Mouse (Mus musculus): Measurements from ENCODE around the gene Ckm.

Gene Ckm

DNA sequence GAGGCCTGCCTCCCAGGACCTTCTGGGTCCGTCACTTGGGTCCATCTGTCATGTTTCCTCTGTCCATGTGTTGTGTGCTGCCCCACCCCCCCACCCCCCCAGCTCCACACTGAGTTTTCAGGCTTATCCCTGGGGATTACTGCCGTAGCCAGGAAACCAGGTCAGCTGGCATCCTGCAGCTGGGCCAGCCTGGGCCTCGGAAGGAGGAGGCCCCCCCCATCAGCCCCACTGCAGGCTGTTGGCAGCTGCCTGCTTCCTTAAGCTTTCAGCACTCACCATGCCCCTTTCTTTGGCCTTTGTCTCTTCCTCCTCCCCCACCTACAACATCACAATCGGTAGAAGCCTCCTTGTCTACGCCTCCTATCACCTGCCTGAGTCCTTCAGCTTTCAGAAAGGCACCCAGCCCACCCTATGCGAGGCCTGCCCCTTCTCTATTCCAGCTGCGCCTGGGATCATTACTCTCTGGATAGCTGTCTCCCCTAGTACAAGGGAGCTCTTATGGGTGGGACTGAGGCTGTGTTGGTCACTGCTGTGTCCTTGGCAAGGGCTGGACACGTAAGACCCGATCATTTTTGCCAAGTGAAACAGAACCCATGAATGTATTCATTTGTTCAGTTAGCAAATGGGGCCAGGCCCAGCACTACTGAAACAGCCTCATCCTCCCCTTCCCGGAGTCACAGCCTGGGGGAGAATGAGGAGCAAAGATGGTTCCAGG is 15.7 kb upstream of the Ckm start:
- DNase-seq (ENCODE audit: low spot score in 2 of 2): peak in 1 of 2 experiments; percentile 37

DNA sequence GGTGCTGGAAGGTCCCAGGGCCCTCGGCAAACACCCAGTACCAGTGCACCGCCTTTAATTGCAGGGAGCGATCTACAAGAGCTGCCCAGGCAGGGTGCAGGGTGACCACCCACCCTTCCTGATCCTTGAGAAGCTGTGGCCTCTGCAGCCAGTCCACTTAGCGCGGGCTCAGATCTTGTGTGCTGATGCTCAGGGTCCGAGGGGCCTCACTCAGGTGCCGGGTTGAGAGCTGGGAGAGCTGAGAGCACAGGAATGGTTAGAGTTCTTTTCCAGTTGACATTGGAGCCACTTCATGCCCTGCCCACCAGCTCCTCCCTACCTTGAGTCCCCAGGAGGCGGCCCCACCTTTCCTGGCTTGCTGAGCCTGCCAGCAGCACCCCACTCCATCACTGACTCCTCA is 10.1 kb upstream of the Ckm start:
- no peak for DNase-seq (ENCODE audit: low spot score in 2 of 2)

DNA sequence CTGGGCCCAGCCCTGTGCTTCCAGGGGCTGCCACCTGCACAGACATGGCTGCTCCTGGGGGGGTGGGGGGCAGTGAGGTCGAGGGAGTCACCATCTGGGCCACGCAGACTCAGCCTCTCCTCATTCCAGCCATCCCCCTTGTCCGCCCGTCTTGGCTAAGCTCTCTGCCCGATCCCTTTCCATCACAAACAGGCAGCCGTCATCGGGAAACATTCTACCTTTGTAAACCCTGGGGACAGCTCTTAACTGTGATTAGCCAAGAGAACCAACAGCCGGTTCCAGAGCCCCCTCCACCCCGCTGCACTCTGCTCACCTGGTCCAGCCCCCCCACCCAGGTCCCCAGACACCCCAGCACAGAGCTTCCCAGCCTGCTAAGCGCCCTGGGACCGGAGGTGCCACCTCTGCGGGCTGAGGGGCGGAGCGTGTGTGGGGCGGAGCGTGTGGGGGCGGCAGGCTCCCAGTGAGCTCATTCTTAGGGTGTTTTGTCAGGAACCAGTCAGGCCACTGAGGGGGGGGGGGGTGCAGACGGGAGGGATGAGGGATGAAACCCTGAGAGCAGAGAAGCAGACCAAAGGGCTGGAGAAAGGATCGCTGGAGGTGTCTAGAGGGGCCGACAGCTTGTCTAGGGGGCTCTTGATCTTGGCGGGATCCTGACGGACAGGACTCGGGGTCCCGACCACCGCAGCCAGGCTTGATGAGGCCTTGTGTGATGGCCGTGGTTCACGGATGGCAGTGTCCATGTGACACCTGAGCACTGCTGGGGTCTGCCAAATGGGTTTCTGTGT is 4.9 kb upstream of the Ckm start:
- DNase-seq (ENCODE audit: low spot score in 2 of 2): no peak

DNA sequence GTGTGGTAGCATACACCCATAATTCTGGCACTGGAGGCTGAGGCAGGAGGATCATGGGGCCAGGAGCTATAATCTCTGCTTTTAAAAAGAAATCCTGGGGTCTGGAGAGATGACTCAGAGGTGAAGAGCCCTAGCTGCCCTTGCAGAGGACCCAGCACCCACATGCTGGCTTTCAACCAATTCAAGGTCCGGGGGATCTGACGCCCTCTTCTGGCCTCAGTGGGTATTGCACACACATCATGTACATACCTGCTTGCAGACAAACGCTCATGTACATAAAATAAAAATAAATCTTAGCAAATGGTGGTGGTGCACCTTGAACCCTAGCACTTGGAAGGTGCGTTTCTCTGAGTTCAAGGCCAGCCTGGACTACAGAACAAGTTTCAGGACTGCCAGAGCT is 3.6 kb upstream of the Ckm start:
- no peak for DNase-seq (ENCODE audit: low spot score in 2 of 2)

DNA sequence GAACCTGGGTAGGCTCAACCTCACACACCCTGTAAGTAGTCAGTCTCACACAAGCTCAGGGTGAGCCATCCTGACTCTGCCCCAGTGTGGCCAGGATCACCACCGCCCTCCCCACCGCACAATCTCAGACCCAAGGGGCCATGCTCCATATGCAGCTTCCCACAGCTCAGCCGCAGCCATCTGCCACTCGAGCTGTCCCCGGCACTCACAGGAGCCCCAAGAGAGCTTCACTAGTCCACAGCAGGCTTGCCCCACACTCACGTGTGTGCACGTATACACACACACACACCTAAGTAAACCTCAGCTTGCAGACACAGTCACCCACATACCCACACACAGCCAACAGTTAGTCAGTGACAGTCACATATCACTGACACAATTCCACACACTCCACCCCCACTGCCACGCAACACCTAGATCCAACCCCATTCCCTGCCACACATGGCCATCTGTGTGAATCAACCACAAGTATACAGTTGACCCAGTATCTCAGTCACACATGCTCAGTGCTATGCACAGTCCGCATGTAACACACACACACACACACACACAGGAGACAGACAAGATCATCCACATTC is 2.0 kb upstream of the Ckm start:
- no peak for DNase-seq (ENCODE audit: low spot score in 2 of 2)

DNA sequence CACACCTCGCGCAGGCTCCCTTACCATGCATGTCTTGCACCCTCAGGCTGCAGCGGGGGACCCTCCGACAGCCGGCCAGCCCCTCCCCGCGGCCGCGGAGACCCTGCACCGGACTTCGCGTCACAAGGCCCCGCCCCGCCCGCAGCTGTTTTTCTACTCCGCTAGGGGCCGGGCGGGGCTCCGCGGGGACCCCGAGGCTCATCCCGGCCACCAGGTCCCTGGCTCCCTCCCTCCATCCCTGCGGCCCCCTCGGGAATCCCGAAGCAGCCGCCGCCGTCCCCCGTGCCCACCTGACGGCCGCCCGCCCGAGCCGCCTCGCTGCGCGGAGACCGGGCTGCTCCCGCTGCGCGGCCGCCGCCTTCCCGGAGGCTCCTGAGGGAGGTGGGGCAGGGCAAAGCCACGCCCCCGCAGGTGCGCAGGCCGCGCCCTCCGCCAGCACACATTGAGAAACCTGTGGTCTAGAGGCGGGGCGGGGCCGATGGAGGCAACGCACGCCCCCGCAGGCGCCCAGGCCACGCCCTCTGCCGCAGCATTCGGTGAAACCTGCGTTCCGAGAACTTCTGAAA is 762 bp upstream of the Ckm start, which contains the start of gene Klc3:
Gene Klc3 (minus strand): TSS at position 374 of the 566 bp plus-strand sequence.
- peak in 1 of 2 experiments; percentile 28 for DNase-seq (ENCODE audit: low spot score in 2 of 2)

DNA sequence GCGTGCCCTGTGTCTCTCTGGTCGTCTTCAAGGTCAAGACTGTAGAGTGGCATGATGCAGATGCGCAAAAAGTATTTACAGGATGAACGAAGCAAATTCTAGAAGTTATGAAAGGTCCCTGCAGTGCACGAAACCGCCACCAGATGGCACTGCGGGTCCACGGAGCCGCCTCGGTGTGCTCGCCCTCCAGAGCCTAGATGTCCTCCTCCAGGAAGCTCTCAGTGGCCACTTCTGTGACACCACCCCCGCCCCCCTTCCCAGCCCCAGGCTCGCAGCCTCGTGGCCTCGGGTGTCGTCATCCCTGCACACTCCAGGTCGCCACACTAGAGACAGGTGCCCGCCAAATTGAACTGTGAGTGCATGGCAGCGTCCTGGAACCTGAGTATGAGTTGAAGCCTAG is 841 bp downstream of the Ckm start:
- peak; percentile 86 for DNase-seq (ENCODE audit: low spot score in 2 of 2)

- no peak for DNase-seq (ENCODE audit: low spot score in 2 of 2)
Observed at GRCm38 (mm10) chr7:19409753-19410152, 5.2 kb downstream of the Ckm start.

DNA sequence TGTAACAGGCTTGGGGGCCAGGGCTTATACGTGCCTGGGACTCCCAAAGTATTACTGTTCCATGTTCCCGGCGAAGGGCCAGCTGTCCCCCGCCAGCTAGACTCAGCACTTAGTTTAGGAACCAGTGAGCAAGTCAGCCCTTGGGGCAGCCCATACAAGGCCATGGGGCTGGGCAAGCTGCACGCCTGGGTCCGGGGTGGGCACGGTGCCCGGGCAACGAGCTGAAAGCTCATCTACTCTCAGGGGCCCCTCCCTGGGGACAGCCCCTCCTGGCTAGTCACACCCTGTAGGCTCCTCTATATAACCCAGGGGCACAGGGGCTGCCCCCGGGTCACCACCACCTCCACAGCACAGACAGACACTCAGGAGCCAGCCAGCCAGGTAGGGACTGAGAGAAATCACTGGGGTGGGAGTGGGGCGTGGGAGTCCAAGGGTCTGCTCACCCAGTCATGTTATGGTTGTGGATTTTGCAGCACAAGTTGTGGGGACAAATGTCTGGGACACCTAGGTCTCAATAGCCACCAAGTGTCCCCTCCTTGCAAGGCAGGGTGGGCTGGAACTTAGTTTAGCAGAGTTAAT is 6.3 kb downstream of the Ckm start:
- no peak for DNase-seq (ENCODE audit: low spot score in 2 of 2)

DNA sequence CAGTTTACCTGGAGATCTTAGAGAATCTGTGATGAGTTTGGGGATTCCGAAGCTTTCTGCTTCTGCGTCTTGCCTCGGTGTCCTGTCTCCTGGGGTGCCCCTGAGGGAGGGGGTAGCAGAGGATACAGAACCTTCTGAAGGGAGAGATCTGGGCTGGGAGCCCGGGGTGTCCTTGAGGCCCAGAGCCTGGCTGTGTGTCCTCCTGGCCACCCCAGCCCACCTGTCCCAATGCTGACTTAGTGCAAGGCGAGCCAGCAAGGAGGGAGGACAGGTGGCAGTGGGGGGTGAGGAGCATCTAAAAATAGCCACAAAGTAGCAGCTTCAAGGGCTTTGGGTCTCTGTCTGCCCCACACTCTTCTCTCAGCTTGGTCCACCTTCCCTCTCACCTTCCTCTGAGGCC is 7.2 kb downstream of the Ckm start:
- no peak for DNase-seq (ENCODE audit: low spot score in 2 of 2)

DNA sequence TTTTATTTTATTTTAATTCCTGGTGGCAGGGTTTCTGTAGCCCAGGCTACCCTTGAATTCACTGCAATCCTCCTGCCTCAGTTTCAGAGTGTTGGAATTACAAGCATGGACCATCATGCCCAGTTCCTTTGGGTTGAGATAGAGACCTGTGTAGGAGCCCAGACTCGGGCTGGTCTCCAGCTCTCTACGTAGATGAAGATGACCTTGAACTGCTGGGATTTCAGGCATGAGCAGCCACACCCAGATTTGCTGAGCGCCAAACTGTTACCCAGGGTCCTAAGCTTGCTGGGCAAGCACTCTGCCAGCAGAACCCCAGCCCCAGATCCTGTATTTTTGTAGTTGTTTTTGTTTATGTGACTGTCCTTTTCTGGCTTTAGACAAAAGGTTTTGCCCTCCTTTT is 8.9 kb downstream of the Ckm start:
- DNase-seq (ENCODE audit: low spot score in 2 of 2): no peak

GRCm38 (mm10) chr7:19416590-19416989 is 12.0 kb downstream of the Ckm start:
- DNase-seq (ENCODE audit: low spot score in 2 of 2): no peak

- DNase-seq (ENCODE audit: low spot score in 2 of 2): no peak
Observed at GRCm38 (mm10) chr7:19420121-19420520, 15.5 kb downstream of the Ckm start.

- peak; percentile 88 to 89 for DNase-seq (ENCODE audit: low spot score in 2 of 2)
Observed at GRCm38 (mm10) chr7:19420821-19421636, 16.5 kb downstream of the Ckm start.

GRCm38 (mm10) chr7:19423083-19423482 is 18.5 kb downstream of the Ckm start:
- DNase-seq (ENCODE audit: low spot score in 2 of 2): no peak

DNA sequence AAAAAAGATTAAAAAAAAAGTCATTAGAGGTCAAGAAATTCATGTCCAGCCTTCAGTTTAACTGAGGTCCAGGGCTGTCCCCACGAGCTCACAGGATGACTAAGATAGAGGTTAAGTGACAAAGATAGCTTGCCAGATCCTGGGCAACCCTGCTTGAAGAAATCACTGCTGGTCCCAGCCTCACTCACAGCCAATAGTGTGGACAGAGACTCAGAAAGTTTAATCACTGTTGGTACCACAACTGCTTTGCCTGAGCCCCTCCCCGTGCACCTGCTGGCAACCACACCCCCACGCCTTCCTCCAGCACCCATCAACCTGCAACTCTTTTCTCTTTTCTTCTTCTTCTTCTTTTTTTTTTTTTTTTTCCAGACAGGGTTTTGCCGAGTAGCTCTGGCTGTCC is 19.5 kb downstream of the Ckm start:
- no peak for DNase-seq (ENCODE audit: low spot score in 2 of 2)

DNA sequence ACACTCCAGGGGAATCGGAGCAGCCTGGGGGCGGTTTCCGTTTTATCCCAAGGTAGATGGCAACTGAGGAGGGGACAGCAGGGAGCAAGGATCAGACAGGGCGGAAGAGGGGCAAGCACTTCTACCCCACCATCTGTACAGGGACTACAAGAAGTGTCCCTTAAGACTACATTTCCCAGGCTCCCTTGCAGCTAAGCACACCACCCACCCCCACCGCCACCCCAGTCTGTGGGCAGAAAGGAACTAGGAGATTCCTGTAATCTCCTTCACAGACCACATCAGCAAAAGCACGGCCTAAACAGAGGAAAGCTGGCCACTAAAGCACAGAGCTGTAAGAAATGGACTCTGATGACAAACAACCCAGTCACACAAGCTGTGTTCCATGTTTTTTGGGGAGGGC is 21.8 kb downstream of the Ckm start:
- DNase-seq (ENCODE audit: low spot score in 2 of 2): peak; percentile 40 to 63

GRCm38 (mm10) chr7:19426888-19427287 is 22.3 kb downstream of the Ckm start:
- no peak for DNase-seq (ENCODE audit: low spot score in 2 of 2)

- no peak for DNase-seq (ENCODE audit: low spot score in 2 of 2)
Observed at GRCm38 (mm10) chr7:19427999-19428650, 23.5 kb downstream of the Ckm start.

DNA sequence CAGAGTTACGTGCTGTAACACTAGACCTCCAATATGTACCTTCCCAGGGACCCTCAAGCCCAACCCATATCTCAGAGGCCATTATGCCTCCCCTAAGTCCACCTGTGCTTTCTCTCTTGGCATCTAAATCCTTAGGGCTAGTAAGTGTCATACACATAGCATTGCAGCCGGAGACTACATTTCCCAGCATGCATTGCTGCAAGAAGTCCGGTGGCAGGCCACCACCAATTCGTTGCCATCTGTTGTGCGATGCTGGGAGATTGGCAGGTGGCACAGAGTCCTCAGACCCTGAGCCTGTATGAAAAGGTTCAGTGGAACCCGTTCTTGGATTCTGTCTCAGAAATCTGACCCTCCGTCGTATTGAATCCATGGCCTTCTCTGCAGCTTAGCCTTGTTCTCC is 25.1 kb downstream of the Ckm start:
- DNase-seq (ENCODE audit: low spot score in 2 of 2): no peak

GRCm38 (mm10) chr7:19430402-19430801 is 25.8 kb downstream of the Ckm start:
- DNase-seq (ENCODE audit: low spot score in 2 of 2): no peak
